Mouse (Mus musculus) testis, adult 2 months (tissue): ENCODE results near the gene Crim1. TPM values are rescaled to one million over a fixed set of nuclear protein-coding genes. Genes with fewer than 3 reads are reported as not detected.

Experiments used
- H3K27ac ChIP-seq: fragments of 200-500 bp; 2 replicates; pipeline ENCODE4 v1.5.1; 2012; ENCODE audit warnings: low read depth, low read length; ENCODE audit not compliant: control insufficient read depth, insufficient read depth
- H3K27me3 ChIP-seq: fragments of 200-500 bp; 2 replicates; pipeline ENCODE4 v1.6.1; 2012; ENCODE audit warnings: mild to moderate bottlenecking, low read length, moderate library complexity; ENCODE audit not compliant: control insufficient read depth, insufficient read depth
- H3K36me3 ChIP-seq: fragments of 200-500 bp; 2 replicates; pipeline ENCODE4 v1.6.1; 2012; ENCODE audit warnings: mild to moderate bottlenecking, low read length; ENCODE audit not compliant: control insufficient read depth, insufficient read depth
- H3K4me1 ChIP-seq: fragments of 200-500 bp; 2 replicates; pipeline ENCODE4 v1.6.1; 2012; ENCODE audit warnings: low read length; ENCODE audit not compliant: control insufficient read depth, insufficient read depth
- H3K4me3 ChIP-seq: fragments of 200-500 bp; 2 replicates; pipeline ENCODE4 v1.5.1; 2012; ENCODE audit warnings: low read depth, mild to moderate bottlenecking, low read length, moderate library complexity, mixed read lengths; ENCODE audit not compliant: control insufficient read depth
- CTCF ChIP-seq: fragments of 200-500 bp; IDR thresholded peaks from 2 replicates; pipeline ENCODE4 v1.5.1; 2012; ENCODE audit warnings: low read depth, mild to moderate bottlenecking, inconsistent platforms, low read length, moderate library complexity; ENCODE audit not compliant: control insufficient read depth, insufficient read depth, insufficient replicate concordance
- POLR2A ChIP-seq: fragments of 200-500 bp; IDR thresholded peaks from 2 replicates; pipeline ENCODE4 v1.6.1; 2012; ENCODE audit warnings: low read depth, mild to moderate bottlenecking, inconsistent platforms, low read length, moderate library complexity; ENCODE audit not compliant: control insufficient read depth
- polyA plus RNA-seq: library from polyadenylated mRNA; depleted of rRNA; stranded (reverse); fragments of >200 nt; gene quantifications from 2 replicates; pipeline ENCODE4 v1.2.3, GENCODE M21; 2012

Gene Crim1
- polyA plus RNA-seq, 1 experiment: 3.5 TPM

DNA sequence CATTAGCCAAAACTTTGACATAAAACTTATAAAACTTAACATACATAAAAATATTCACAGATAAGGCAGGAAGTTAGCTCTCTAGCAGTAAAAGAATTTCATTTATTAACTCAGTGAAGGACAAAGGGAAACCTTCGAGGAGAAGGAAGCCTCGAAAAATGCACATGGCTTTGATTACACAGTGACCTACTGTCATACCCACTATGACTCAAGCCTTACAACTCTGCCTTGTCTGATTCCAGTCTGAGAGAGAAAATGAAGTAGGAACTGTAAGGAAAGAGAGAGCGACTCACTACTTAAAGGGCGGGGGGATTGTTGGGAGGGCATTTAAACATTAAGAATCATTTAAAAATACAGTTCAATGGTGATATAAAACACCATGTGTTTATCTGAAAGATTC, 203.2 kb downstream of the Crim1 start:
- Histone ChIP-seq H3K36me3 (no peaks in the 10 kb centered on the region), H3K4me1 (no peaks in the 10 kb centered on the region; the same call in 1 of the 2 replicates), H3K27ac (no peak overlapping the region), H3K4me3 (no peak overlapping the region), H3K27me3 (no peaks in the 10 kb centered on the region)
- TF ChIP-seq CTCF: no peak
- TF ChIP-seq POLR2A: no peak

DNA sequence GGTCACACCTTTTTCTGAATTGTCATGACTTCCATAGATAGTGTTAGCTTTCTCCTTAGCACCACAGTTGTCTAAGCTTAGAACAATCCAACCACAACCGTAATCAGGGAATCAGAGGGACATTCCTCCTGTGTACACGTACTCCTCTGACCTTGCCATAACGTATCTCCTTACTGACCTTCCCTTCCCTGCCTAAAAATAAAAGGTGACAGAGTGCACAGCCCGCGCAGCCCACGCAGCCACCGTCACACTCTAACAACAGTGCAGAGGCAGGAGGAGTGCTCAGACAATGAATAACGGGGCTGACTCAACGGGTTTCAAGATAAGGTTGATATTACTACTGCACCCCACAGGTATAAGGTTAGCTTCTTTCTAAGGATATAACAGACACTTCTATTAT, 203.8 kb downstream of the Crim1 start:
- H3K4me1 ChIP-seq: no peaks in the 10 kb centered on the region; the same call in 1 of the 2 replicates
- no peak for TF ChIP-seq CTCF
- TF ChIP-seq POLR2A: no peak
- H3K36me3 ChIP-seq: no peaks in the 10 kb centered on the region
- no peak overlapping the region for H3K27ac ChIP-seq
- H3K4me3 ChIP-seq: no peak overlapping the region
- H3K27me3 ChIP-seq: no peaks in the 10 kb centered on the region

DNA sequence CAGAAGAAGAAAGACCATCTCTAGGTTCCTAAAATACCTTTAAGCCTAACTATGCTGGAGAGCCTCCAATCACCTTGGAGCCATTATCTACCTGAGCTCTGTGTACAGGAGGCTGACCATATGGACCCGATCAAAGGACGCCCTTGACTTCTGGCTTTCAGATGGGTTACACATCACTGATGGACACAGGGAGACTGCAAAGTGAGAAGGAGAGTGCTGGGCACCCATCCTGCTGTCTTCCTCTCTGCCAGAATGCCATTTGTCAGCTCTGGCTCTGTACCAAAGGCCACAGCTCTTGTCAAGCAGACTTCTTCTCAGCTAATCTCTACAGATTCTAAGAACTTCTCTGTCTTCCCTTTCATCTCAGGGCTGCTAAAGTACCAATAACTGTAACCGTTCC, 205.3 kb downstream of the Crim1 start:
- TF ChIP-seq POLR2A: no peak
- no peak for TF ChIP-seq CTCF

DNA sequence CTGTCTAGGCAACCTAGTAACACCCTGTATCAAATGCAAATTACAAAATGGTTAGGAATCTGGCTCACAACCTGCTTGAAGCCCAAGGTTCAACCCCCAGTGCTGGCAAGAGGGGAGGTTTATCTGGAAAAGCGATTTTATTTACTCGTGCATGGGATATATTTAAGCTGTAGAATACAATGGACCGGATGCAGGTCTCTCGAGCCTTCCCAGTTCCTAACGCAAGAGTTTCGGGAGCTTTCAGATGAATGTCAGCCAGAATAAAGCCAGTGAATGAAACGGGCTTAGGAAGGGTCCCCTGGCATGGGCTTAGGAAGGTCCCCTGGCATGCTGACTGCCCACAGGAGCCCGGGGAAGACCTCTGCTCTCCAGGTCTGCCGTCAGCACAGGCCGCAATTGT, 206.8 kb downstream of the Crim1 start:
- TF ChIP-seq CTCF: no peak
- TF ChIP-seq POLR2A: no peak
- Histone ChIP-seq H3K4me1 (no peaks in the 10 kb centered on the region; the same call in none of the 2 replicates), H3K27me3 (no peaks in the 10 kb centered on the region), H3K4me3 (no peak overlapping the region), H3K36me3 (no peaks in the 10 kb centered on the region), H3K27ac (0 out of 2 replicates have a peak overlapping the region, but pooled peaks have one; percentile 45)

More for the DNA sequence above, 205.3 kb downstream of the Crim1 start:
- no peaks in the 10 kb centered on the region; the same call in 1 of the 2 replicates for H3K4me1 ChIP-seq
- no peaks in the 10 kb centered on the region for H3K27me3 ChIP-seq
- H3K4me3 ChIP-seq: no peak overlapping the region
- H3K27ac ChIP-seq: no peak overlapping the region
- H3K36me3 ChIP-seq: no peaks in the 10 kb centered on the region

DNA sequence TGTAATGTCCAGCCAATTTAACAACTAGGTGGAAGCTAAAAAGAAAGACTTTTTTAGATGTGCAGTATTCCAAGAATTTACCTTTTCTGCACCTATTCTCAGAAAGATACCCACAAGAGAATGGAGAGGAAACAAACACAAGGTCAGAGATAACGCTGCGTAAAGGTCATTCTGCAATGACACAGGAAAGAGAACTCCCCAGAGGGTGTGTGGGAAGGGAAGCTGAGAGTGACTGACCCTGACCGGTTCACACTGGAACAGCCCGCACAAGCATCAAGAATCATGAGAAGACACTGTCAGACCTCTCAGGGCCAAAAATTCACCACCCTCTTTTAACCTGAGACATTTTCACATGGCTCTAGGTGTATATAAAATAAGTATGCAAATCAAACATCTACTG, 207.5 kb downstream of the Crim1 start:
- Histone ChIP-seq H3K36me3 (no peaks in the 10 kb centered on the region), H3K4me3 (no peak overlapping the region), H3K4me1 (no peaks in the 10 kb centered on the region; the same call in none of the 2 replicates), H3K27ac (no peak overlapping the region), H3K27me3 (no peaks in the 10 kb centered on the region)
- no peak for TF ChIP-seq CTCF
- TF ChIP-seq POLR2A: no peak

DNA sequence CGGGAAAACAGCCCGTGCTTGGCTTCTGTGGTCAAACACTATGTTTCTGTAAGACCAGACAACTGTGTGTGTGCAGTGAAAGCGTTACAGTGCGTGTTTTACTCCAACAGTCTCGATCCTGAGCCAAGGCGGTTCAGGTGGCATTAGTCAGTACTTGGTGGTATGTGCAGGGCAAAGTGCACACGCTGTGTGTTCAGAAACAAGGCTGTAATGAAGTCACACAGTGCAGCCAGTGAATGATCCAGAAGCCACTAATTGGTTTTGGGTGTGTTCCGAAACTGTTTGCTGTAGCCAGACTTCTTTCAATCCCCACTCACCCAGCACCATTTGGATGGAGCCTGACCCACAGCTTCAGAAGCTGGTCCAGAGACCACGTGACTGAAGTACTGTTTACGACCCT, 208.3 kb downstream of the Crim1 start:
- H3K4me1 ChIP-seq: no peaks in the 10 kb centered on the region; the same call in none of the 2 replicates
- no peaks in the 10 kb centered on the region for H3K27me3 ChIP-seq
- H3K27ac ChIP-seq: no peak overlapping the region
- TF ChIP-seq CTCF (no peak), POLR2A (no peak)
- H3K4me3 ChIP-seq: no peak overlapping the region
- no peaks in the 10 kb centered on the region for H3K36me3 ChIP-seq

DNA sequence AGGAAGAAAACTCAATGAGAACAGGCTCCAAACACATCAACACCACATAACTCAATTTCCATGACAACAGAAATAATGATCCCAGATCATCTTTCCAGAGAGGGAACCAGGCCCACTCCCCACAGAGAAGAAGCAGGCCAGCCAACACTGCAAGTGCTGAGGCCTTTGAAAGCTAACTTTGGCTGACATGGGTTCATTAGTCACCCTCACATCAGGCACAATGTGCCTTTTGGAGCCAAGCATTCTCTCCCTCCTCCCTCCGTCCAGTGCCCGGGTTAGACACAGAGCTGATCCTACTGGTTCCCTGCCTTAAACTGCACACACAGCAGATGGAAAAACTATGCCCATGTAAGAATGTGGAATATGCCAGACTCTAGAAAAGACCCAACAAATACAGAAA, 209.9 kb downstream of the Crim1 start:
- TF ChIP-seq CTCF: no peak
- no peak for TF ChIP-seq POLR2A

DNA sequence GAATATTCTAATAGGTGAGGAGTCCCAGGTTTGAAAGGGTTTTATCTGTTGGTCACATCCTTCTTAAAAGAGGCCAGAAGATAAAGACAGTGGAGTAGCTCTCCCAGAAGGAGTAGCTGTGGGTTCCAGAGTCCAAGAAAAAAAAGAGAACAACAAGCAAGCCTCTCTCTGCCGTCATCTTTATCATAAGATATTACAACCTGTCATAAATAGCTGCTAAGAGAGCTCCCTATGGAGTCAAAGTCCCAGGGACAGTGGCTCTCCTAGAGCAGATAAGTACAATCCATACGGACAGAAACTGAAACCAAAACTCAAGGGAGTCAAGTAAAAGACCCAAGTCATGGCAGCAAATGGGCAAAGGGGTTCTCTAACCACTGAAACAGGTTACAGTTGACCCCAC, 215.2 kb downstream of the Crim1 start:
- Histone ChIP-seq H3K4me3 (no peak overlapping the region), H3K27ac (no peak overlapping the region), H3K36me3 (no peaks in the 10 kb centered on the region), H3K4me1 (peaks cover 3% of the 10 kb centered on the region), H3K27me3 (no peaks in the 10 kb centered on the region)
- no peak for TF ChIP-seq CTCF
- no peak for TF ChIP-seq POLR2A

More for the DNA sequence above, 209.9 kb downstream of the Crim1 start:
- no peaks in the 10 kb centered on the region; the same call in none of the 2 replicates for H3K4me1 ChIP-seq
- no peak overlapping the region for H3K27ac ChIP-seq
- no peaks in the 10 kb centered on the region for H3K27me3 ChIP-seq
- H3K4me3 ChIP-seq: no peak overlapping the region
- H3K36me3 ChIP-seq: no peaks in the 10 kb centered on the region
